Mouse (Mus musculus): ENCODE measurements around the gene Dlgap5. TPM values are rescaled to one million over a fixed set of nuclear protein-coding genes. Genes with fewer than 3 reads are reported as not detected.

Gene Dlgap5
- polyA plus RNA-seq, 1 experiment from 2014 or later = 49.5 TPM

Other genes with a start within 250 kb of the Dlgap5 start
- gene Gch1, start 229.0 kb downstream of the Dlgap5 start, polyA plus RNA-seq (2014; fragmentation: Nextera tagmentation; extraction: Ambion mirVana) = 4.5 and 5.2 TPM in 2 replicates
- gene Wdhd1, start 141.6 kb downstream of the Dlgap5 start, polyA plus RNA-seq (2014; fragmentation: Nextera tagmentation; extraction: Ambion mirVana) = 36.5 and 39.0 TPM in 2 replicates
- 5.3 and 6.0 TPM in 2 replicates for gene Socs4, start 141.5 kb downstream of the Dlgap5 start, polyA plus RNA-seq (2014; fragmentation: Nextera tagmentation; extraction: Ambion mirVana)
- 81.6 and 84.3 TPM in 2 replicates for gene Mapk1ip1l, start 120.1 kb downstream of the Dlgap5 start, polyA plus RNA-seq (2014; fragmentation: Nextera tagmentation; extraction: Ambion mirVana)
- gene Lgals3, start 50.7 kb downstream of the Dlgap5 start, polyA plus RNA-seq (2014; fragmentation: Nextera tagmentation; extraction: Ambion mirVana) = 15.9 and 16.6 TPM in 2 replicates
- gene Fbxo34, start 32.0 kb upstream of the Dlgap5 start, polyA plus RNA-seq (2014; fragmentation: Nextera tagmentation; extraction: Ambion mirVana) = 20.7 and 21.4 TPM in 2 replicates
- 14.3 and 15.2 TPM in 2 replicates for gene Atg14, start 152.2 kb upstream of the Dlgap5 start, polyA plus RNA-seq (2014; fragmentation: Nextera tagmentation; extraction: Ambion mirVana)
- gene Ktn1, start 230.0 kb upstream of the Dlgap5 start, polyA plus RNA-seq (2014; fragmentation: Nextera tagmentation; extraction: Ambion mirVana) = 93.2 and 94.3 TPM in 2 replicates

Data from stomach, embryonic 14.5 days (tissue).